Mouse (Mus musculus) naive thymus-derived CD4-positive, alpha-beta T cell, adult 2 months (primary cell): ENCODE measurements around the gene Med16.
"Not testable (repeated sequence)": the region's sequence is repeated elsewhere in the genome, so short reads cannot be mapped to it uniquely, and the experiment has no call there.

Source experiments
- DNase-seq: peaks from one replicate; pipeline ENCODE4 v3.0.0-alpha.2; 2011; ENCODE audit warnings: low read depth

Gene Med16

DNA sequence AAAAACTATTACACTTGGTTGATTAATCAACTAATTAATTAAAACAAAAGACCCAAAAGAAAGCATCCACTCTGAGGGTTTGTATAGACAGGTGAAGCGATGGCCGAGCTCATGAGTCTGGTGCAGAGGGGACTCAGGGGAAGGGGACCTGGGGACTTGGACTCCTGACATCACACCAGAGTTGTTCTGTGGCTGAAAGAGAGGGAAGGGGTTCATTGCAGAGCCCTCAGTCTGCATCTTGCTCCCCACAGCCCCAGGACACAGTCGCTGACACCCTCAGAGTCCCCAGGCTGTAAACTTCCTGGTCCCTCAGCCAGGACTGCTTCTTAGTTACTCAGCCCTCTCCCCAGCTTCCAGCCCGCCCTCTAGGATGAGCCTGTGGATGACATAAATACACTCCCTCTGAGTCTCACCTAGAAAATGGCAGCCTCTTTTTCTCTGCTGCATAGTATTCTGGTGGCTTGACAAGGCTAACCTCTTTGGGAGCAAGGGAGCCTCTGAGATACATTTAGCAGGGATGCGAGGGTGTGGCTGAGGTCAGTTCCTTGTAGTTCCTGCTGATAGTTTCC lies 8.9 kb upstream of the Med16 start:
- DNase-seq, result no peak

GRCm38 (mm10) chr10:79916808-79917531 lies 8.2 kb upstream of the Med16 start, which contains the start of gene Kiss1r:
Gene Kiss1r, plus strand, starts transcription at chr10:79916971.
- DNase-seq, result peak; percentile 82

DNA sequence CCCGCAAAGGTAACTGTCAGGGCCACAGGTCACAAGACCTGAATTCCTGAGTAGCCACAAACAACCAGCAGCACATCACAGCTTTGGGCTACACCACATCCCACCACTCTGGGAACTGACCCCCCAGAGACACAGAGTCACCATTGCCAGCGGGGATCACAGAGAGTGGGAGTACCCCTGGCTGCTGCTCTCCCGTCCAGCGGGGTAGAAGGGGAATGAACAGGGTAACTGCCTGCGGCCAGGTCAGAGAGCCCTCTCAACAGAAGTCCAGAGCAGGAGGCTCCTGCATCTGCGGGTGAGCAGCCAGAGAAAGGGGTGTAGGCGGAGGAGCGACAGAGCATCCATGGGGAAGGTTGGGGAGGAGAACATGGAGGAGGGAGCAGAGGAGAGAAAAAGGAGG lies 7.4 kb upstream of the Med16 start:
- DNase-seq, result no peak

DNA sequence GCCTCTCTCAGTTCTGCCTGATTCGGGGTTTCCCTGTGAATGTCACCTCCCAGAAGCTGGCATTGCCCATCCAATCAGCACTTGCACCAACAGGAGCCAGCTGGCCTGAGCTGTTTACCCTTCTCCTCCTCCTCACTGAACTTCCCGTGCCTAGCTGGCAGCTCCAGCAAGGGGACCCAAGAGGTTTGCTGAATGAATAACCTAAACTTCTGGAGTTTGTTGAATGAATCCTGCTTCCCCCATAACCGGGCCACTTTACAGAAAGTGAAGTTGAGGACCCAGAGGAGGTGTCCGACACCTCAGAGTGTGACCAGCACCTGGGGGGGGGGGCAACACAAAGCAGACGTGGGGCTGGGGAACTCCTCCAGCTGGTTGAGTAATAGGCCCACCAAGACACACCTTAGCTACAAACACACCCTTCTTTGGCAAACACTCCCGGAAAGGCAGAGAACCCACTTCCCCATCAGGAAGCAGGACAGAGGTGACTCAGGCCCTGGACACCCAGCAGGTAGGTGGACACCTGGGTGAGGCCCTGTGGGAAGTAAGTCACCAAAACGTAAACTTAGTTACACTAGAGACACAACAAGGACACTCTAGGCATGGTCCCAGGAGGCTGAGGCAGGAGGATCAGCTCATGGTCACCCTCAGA lies 6.3 kb upstream of the Med16 start:
- DNase-seq, result no peak

DNA sequence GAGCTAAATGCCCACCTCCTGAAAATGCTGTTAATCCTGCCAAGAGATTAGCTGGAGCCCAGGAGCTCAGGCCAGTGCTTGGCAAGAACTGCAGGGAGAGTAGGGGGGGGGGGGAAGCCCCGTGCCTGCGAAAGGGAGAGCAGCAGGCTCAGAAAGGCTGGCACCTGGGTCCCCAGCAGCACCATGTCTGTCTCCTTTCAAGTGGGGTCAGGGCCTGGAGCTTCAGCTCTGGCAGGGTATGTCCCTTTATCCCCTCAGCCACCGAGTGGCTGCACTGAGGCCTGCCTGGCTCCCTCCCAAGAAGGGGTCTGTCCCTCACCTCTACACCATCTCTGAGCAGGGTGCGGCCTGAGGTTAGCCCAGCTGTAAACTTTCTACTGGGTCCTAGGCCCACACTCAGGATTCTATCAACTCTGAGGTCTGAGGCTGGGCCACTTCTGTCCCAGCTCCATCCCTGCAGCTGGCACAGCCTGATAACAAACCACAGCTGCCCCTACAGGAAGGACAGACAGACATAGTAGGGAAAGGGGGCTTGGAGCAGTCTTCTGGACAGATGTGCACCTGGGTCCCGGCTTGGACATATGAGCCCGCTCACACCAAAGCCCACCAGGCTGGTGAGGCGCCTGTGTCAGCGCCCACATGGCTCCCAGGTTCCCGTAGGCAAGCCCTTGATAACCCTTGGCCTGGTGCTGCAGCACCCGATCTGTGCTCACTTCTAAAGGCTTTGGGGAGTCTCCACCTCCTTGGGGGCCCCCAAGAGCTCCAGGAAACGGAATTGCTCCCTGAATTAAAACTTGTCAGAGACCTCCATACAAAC lies 5.6 kb upstream of the Med16 start:
- DNase-seq, result no peak

DNA sequence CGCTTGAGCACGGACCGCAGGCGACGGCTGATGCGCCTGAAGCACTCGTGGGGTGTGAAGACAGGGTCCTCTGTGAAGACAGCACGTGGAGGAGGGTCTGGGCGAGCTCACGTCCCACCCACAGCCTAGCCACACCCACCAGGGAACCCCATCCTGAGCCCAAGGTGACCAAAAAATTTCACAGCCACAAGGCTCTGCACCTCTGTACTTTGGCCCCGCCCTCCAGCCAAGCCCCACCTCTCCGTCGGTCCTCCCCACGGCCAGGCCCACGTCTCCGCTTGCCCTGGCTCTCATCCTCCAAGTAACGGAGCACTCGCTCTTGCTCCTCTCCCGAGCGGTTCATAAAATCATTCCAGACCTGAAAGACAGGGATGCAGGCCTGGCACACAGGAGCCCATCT lies 3.7 kb upstream of the Med16 start:
- no peak for DNase-seq

GRCm38 (mm10) chr10:79910556-79910955 lies 1.8 kb upstream of the Med16 start, which contains the start of gene Gm26602:
Gene Gm26602, plus strand, starts transcription at chr10:79910856.
- DNase-seq, result no peak

DNA sequence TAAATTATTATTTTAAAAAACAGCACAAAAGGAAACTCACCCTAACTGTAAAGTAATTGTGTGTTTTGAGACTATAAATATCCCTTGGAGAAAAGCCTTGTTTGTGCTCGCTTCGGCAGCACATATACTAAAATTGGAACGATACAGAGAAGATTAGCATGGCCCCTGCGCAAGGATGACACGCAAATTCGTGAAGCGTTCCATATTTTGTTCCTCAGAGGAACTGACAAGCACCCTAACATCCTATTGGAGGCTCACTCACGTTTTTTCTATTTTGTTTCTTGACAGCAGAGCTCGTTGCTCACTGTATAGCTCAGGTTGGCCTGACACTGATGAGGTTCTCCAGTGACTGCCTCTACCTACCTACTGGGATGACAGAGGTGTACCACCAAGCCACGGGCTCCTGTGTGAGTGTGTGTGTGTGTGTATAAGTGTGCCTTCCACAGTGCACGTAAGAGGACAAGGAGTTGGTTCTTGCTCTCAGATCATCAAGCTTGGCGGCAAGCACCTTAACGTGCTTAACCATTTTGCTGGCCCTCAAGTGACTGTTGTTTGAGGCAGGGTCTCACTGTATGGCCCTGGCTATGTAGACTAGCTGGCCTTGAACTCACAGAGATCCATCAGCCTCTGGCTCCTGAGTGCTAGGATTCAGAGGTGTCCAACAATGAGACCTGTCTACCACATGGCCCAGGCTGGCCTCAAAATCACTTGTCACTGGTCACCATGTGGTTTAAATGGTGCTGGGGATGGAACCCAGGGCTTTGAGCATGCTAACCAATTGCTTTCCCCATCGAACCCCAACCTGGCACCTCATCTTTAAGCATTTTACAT lies 584 bp upstream of the Med16 start:
- DNase-seq, result no peak

- no peak for DNase-seq
Observed at GRCm38 (mm10) chr10:79907415-79907814, 1.3 kb downstream of the Med16 start.

GRCm38 (mm10) chr10:79906712-79907111 lies 2.0 kb downstream of the Med16 start:
- DNase-seq, result no peak

- no peak for DNase-seq
Observed at GRCm38 (mm10) chr10:79900951-79901410, 7.7 kb downstream of the Med16 start.

DNA sequence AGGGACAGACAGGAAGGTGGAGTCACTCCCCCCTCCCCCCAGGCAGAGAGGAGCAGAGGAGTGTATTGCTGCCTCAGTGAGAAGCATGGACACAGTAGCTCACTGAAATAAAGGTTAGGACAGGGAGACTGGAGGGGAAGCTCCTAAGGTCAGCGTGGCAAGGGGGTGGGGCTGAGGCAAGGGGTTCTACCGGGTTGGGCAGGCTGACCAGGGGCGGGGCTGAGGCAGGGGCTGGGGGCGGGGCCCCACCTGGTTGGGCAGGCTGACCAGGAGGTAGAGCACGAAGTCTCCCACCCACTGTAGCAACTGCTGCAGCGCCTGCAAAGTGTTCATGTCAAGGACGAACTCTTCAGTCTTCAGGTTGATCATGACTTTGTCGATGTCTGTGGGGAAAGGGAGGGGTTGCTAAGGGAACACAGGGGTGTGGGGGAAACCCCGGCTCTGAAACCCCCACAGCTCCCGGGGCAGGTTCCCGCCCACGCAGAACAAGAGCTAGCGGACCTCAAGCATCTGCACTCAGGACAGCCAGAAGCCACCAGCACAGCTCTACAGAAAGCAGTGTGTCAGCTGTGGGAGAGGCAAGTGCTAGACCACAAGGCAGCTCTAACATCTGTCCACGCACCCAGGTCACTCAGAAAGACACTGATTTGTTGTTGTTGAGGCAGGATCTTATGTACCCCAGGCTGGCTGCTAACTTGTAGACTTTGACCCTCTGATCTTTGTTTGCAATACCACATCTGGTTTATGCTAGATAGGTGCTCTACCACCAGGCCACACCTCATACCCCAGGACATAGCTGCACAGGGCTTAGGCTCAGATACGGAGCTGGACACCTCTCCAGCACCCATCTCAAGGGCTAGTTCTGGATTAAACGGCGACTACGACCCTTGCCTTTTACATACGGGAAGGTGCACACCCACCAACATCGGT lies 11.1 kb downstream of the Med16 start:
- DNase-seq, result no peak

DNA sequence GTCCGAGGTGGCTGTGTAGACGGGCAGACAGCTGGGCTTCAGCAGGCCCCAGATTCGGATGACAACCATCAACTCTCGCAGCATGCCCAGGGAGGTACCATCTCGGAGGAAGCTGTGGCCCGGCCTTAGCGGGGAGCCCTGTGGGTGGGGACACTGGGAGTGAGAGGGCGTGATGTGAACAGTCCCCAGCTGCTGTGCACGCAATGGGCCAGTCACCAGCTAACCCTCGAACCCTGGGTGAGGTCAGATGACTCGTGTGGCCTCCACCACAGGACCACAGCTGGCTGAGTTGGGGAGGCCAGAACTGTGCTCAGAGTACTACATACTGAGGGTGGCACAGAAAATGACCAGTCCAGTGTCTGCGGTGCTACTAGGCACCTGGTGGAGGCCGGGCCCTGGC lies 11.9 kb downstream of the Med16 start:
- DNase-seq, result no peak

GRCm38 (mm10) chr10:79896306-79896705 lies 12.4 kb downstream of the Med16 start:
- DNase-seq, result no peak

DNA sequence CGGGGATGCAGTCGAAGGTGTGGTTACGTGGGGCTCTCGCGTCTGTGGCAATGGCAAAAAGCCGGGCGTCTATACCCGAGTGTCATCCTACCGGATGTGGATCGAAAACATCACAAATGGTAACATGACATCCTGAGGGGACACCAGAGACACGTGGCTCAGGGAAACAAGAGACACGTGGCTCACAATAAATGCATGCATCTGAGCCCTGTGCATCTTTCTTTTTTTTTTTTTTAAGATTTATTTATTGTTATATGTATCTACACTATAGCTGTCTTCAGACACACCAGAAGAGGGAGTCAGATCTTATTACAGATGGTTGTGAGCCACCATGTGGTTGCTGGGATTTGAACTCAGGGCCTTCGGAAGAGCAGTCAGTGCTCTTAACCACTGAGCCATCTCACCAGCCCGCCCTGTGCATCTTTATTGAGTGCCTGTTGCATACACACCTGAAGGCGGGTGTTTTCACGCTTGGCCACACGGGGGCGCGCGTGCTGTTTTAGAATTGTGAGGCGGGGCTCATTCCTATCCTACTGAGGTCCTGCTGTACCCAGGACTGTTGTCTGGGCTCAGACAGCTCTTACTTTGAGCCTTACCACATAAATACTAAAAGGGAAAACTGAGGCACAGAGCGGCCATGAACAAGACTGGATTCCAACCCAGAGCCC lies 16.1 kb downstream of the Med16 start:
- DNase-seq, result peak; percentile 88

GRCm38 (mm10) chr10:79890670-79891069 lies 18.1 kb downstream of the Med16 start, which contains the start of gene Cfd:
Gene Cfd, plus strand, starts transcription at chr10:79890853.
- DNase-seq, result no peak

- no peak for DNase-seq
Observed at GRCm38 (mm10) chr10:79889386-79889785, 19.3 kb downstream of the Med16 start.

DNA sequence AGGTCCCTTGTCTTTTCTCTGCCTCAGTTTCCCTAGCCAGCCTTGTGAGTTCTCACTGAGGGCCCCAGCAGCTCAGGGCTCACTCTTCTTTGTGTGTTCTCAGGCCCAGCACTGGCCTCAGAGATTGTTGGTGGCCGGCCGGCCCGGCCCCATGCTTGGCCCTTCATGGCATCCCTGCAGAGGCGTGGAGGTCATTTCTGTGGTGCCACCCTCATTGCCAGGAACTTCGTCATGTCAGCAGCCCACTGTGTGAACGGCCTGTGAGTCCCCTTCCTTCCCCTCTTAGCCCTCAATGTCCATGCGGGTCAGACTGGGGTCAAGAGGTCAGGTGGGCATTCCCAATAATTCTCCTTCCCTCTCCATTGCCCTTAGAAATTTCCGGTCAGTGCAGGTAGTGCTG lies 22.1 kb downstream of the Med16 start:
- DNase-seq, result no peak

- DNase-seq, result no peak
Observed at GRCm38 (mm10) chr10:79886054-79886453, 22.7 kb downstream of the Med16 start, which contains the start of gene Elane. Gene Elane, plus strand, starts transcription at chr10:79886247.

GRCm38 (mm10) chr10:79884938-79885337 lies 23.8 kb downstream of the Med16 start:
- not testable (repeated sequence) for DNase-seq
